Mouse (Mus musculus) Patski (cell line): Measurements from ENCODE around the gene Frmd6. TPM values are rescaled to one million over a fixed set of nuclear protein-coding genes. Genes with fewer than 3 reads are reported as not detected.

Experiments used
- ATAC-seq: fragments of 100-300 bp; one replicate; pipeline ENCODE4 v1.8.0; 2021
- CTCF ChIA-PET: fragments of 350-600 bp; sonication (Branson Sonifier 250); formaldehyde crosslinking; loops from one replicate; lab custom pipeline; 2022; ENCODE audit warnings: inconsistent platforms; lab: Charles Lee
- POLR2A ChIA-PET: fragments of 350-600 bp; sonication (Branson Sonifier 250); formaldehyde crosslinking; loops from one replicate; lab custom pipeline; 2022; ENCODE audit warnings: antibody characterized with exemption, inconsistent platforms; lab: Charles Lee
- DNase-seq: peaks from one replicate; pipeline ENCODE4 v3.0.0-alpha.2; 2011; ENCODE audit warnings: low read depth, low spot score
- H3K27me3 ChIP-seq: fragments of 371-371 bp; one replicate; pipeline ENCODE4 v1.5.1; 2021
- CTCF ChIP-seq: fragments of 100-300 bp; IDR thresholded peaks from one replicate; pipeline ENCODE4 v1.5.1; 2021
- in situ Hi-C: fragments of 300-500 bp; cut with MboI; formaldehyde crosslinking; loops from 3 replicates; pipeline ENCODE4 v1.11.1; 2018; ENCODE audit warnings: low pct_unique_long_range_greater_than_20kb, mixed read lengths
- polyA plus RNA-seq: library from polyadenylated mRNA; unstranded; gene quantifications from one replicate; pipeline ENCODE4 v1.2.3, GENCODE M21; 2021

The Frmd6 gene
- polyA plus RNA-seq, 1 experiment from 2014 or later = 79.3 TPM

GRCm38 (mm10) chr12:70877926-70878710 is 52.8 kb downstream of the Frmd6 start:
- ChIA-PET POLR2A (no interaction called here), CTCF (interaction anchor here (1.2 kb wide), 1 partner anchor 17 kb away, joined by 3 read pairs; no protein-coding TSS in a partner anchor)
- DNase-seq = no peak
- no peak for TF ChIP-seq CTCF
- no peak for ATAC-seq
- in situ Hi-C loops = no loop called here
- no peaks in the 10 kb centered on the region for H3K27me3 ChIP-seq

DNA sequence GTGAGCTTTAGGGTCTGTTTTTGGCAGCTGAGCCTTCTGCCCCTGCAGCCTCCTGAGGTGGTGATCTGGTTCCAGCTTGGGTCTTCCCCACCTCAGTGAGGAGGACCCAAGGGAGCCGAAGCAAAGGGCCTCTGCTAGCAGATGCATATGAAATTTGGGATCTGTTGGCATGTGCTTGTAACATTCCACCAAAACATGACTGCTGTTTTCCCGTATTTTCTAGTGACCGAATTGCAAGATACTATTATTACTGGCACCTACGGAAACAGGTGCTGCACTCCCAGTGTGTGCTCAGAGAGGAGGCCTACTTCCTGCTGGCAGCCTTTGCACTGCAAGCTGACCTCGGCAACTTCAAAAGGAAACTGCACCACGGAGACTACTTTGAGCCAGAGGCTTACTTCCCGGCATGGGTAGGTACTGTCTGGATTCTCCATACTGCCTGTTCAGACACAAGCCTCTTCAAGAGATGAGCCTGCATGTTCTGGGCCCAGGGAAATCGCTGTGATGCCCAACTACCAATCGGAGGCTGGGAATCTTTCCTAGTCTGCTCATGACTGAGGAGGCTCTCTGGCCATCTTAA is 55.2 kb downstream of the Frmd6 start:
- H3K27me3 ChIP-seq = no peaks in the 10 kb centered on the region
- no peak for TF ChIP-seq CTCF
- ChIA-PET CTCF (no interaction called here), POLR2A (no interaction called here)
- DNase-seq (no peak), ATAC-seq (no peak)
- in situ Hi-C loops = no loop called here

DNA sequence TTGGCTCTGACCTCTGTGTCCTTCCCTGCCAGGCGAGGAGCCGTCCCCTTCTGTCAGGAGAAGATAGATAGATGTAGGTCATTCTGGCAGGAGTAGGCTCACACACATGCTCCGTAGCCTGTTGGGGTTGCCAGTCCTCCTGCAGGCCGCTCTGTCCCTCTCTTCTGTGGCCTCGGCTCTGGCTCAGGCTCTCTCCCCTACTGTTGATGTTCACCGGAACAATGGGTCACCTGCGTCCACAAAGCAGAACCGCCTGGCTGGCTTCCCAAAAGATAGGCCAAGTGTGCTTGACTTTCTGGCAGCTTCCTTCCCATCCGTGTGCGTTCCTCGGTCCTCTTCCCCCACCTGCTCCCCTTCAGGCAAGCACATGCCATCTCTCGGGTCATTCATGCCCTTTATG is 56.0 kb downstream of the Frmd6 start:
- TF ChIP-seq CTCF = no peak
- POLR2A ChIA-PET = no interaction called here
- ATAC-seq = no peak
- DNase-seq = no peak
- in situ Hi-C loops = no loop called here
- H3K27me3 ChIP-seq = no peaks in the 10 kb centered on the region
- CTCF ChIA-PET = no interaction called here

GRCm38 (mm10) chr12:70881854-70882253 is 56.5 kb downstream of the Frmd6 start:
- POLR2A ChIA-PET = no interaction called here
- no peak for TF ChIP-seq CTCF
- CTCF ChIA-PET = no interaction called here
- DNase-seq (no peak), ATAC-seq (no peak)
- no peaks in the 10 kb centered on the region for H3K27me3 ChIP-seq
- in situ Hi-C loops = no loop called here

DNA sequence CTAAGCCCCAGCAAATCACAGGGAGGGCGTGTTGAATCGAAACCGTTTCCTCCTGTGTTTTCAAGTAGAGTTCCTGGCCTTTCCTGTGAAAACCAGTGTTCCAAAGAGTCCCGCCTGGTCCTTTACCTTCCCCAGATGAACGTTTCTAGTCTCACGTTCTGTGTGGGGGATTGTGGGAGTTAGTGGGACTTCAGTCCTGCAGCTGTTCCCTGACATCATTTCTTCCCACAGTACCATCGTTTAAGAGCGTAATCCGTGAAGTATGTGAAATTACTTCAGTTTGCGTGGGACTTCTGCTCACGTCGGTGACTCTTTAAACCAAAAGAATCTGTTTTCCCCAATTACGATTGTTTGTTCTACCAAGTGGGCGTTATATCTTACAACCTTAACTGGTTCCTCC is 57.8 kb downstream of the Frmd6 start:
- CTCF ChIA-PET = no interaction called here
- POLR2A ChIA-PET = interaction anchor here (0.6 kb wide), 1 partner anchor 31 kb away, joined by 3 read pairs; no protein-coding TSS in a partner anchor
- DNase-seq (no peak), ATAC-seq (no peak)
- TF ChIP-seq CTCF = no peak
- in situ Hi-C loops = no loop called here
- no peaks in the 10 kb centered on the region for H3K27me3 ChIP-seq

GRCm38 (mm10) chr12:70884113-70884512 is 58.8 kb downstream of the Frmd6 start:
- DNase-seq (no peak), ATAC-seq (no peak)
- CTCF ChIA-PET = no interaction called here
- TF ChIP-seq CTCF = no peak
- in situ Hi-C loops = no loop called here
- POLR2A ChIA-PET = no interaction called here
- H3K27me3 ChIP-seq = no peaks in the 10 kb centered on the region

GRCm38 (mm10) chr12:70884973-70885372 is 59.7 kb downstream of the Frmd6 start:
- ChIA-PET POLR2A (no interaction called here), CTCF (no interaction called here)
- ATAC-seq (no peak), DNase-seq (no peak)
- H3K27me3 ChIP-seq = no peaks in the 10 kb centered on the region
- in situ Hi-C loops = no loop called here
- no peak for TF ChIP-seq CTCF

DNA sequence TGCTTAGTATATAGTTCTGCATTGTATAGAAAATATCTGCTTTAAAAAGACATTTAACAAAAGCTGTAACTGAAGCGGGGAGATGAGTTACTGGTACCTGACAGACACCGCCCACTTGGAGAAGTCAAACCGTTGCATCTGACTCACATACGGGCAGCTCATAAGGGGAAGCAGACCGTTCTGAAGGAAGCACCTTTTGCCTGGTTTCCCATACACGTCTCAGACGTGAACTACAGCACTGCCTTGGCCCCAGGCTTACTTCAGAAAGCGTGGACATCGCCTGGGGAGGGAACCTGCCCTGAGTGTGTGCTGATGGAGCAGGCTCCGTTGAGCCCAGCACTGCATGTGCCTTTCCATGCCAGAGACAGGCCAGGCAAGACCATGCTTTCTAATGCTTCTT is 60.3 kb downstream of the Frmd6 start:
- H3K27me3 ChIP-seq = no peaks in the 10 kb centered on the region
- ChIA-PET POLR2A (no interaction called here), CTCF (no interaction called here)
- in situ Hi-C loops = no loop called here
- DNase-seq (no peak), ATAC-seq (no peak)
- TF ChIP-seq CTCF = no peak

DNA sequence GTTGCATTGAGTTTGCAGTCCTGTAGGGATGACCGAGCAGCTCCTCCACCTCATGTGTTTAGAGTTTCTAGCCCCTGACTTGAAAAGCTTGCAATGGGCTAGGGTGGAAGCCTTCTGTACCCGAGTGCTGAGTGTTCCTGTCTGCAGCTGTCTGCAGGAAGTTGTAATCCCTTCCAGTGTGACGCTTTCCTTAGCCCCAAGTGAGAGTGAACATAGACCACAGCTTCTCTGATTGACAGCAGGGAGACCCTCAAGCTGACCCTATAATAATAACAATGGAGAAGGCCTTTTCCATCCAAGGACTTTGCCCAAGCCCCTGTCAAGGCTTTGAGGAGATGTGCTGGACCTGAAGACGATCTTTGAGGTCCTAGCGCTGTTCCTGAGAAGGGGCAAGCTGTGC is 65.1 kb downstream of the Frmd6 start:
- no peak for TF ChIP-seq CTCF
- H3K27me3 ChIP-seq = no peaks in the 10 kb centered on the region
- no peak for ATAC-seq
- CTCF ChIA-PET = no interaction called here
- in situ Hi-C loops = no loop called here
- POLR2A ChIA-PET = no interaction called here
- DNase-seq = no peak

- in situ Hi-C loops = no loop called here
- POLR2A ChIA-PET = no interaction called here
- no peak for TF ChIP-seq CTCF
- CTCF ChIA-PET = no interaction called here
- DNase-seq = no peak
- no peak for ATAC-seq
- H3K27me3 ChIP-seq = no peaks in the 10 kb centered on the region
These were observed 65.7 kb downstream of the Frmd6 start for GRCm38 (mm10) chr12:70890874-70891470.

DNA sequence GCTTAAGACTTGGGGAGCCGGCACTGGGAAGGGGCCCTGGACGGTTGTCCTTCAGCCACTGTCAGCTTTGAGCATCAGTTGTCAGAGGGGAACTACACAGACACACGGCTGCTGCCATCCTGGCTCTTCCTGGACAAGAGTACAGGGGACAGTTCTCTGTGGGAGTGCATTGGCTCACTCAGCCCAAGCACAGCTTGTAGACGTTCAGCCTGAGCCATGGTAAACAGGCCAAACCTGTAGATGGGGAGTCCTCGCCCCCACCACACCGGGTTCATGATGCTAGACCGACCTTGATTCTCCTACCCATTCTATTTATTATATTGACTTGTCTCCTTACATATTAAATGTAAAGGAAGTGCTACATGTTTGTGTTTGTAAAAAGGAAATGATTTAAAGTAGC is 70.0 kb downstream of the Frmd6 start:
- H3K27me3 ChIP-seq = no peaks in the 10 kb centered on the region
- POLR2A ChIA-PET = no interaction called here
- TF ChIP-seq CTCF = no peak
- no peak for ATAC-seq
- CTCF ChIA-PET = interaction anchor here (3.3 kb wide), 1 partner anchor 15 kb away, joined by 11 read pairs; no protein-coding TSS in a partner anchor
- in situ Hi-C loops = no loop called here
- DNase-seq = no peak
